ENCODE assay signal across 8 mouse cellular contexts in the genomic region with DNA sequence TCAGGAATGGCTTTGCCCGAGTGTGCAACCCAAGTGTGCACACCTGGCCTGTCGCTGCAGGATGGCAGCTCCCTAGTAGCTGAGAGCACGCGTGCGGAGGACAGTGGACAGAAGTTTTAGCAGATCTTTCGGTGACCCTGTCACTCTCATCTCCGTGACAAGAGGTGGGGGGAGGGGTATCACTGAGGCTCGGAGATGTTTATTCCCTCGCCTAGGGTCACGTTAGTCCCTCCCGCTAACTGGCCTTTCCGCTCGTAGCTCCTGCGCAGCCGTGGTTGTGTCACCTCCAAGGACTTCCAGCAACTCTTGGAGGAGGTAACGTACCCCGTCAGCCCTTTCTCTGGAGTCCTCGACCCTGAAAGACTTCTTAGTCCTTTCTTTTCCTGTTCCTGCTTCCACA. TPM values are rescaled to one million over a fixed set of nuclear protein-coding genes. Genes with fewer than 3 reads are reported as not detected.
DNase-seq lines count a peak whose midpoint lies in the region; ATAC-seq and TF ChIP-seq lines count a peak whose summit lies in the region.

No protein-coding gene starts in this region.

- TF ChIP-seq CTCF in stomach, postnatal 0 days (IDR thresholded peaks at IDR 0.05; ENCODE audit: low read depth), result no peak

- peak; percentile 12 for ATAC-seq in inflammation-experienced regulatory T-cells, adult 6 months
- ATAC-seq in lung, embryonic 15.5 days (ENCODE audit: borderline replicate concordance, extremely low read depth, low FRiP score, low TSS enrichment), result 0 out of 2 replicates have a peak, but pooled peaks have one; percentile 0
- ATAC-seq in stomach, postnatal 0 days (ENCODE audit: low FRiP score, low TSS enrichment), result peak; percentile 3; the same call in 1 of the 2 replicates

- H3K4me2 ChIP-seq in lung, embryonic 15.5 days, result peak overlapping the region; percentile 93
- peak overlapping the region; percentile 91 for H3K4me2 ChIP-seq in stomach, postnatal 0 days (replicated peaks; ENCODE audit: low read depth)

- H3K27ac ChIP-seq in lung, embryonic 15.5 days, result peak overlapping the region; percentile 93
- H3K27ac ChIP-seq in stomach, postnatal 0 days (replicated peaks), result peak overlapping the region; percentile 89

- peak; percentile 55 for DNase-seq in ovary, postnatal 36 days (ENCODE audit: low spot score)
- no peak for DNase-seq in ovary, postnatal 10 days (ENCODE audit: low spot score)
- DNase-seq in embryo, embryonic 11 days, result peak; percentile 52
- DNase-seq in stomach, postnatal 0 days (ENCODE audit: low spot score), result peak; percentile 58
- DNase-seq in right cerebral cortex, adult 2 months (ENCODE audit: low spot score in 2 of 2), result no peak
- no peak for DNase-seq in thymus, postnatal 4 days

- H3K9me3 ChIP-seq in lung, embryonic 15.5 days, result no peaks in the 10 kb centered on the region
- no peaks in the 10 kb centered on the region for H3K9me3 ChIP-seq in stomach, postnatal 0 days (ENCODE audit: control insufficient read depth, low read length)

- no peak for TF ChIP-seq EP300 in stomach, postnatal 0 days (optimal IDR thresholded peaks at IDR 0.05)

- H3K9ac ChIP-seq in lung, embryonic 15.5 days, result peak overlapping the region; percentile 57
- peak overlapping the region; percentile 77 for H3K9ac ChIP-seq in stomach, postnatal 0 days (ENCODE audit: low read length)

- under 1% methylated on average over 18 of the region's 18 CpGs for WGBS in lung, embryonic 15.5 days
- 1% methylated on average over 18 of the region's 18 CpGs for WGBS in stomach, postnatal 0 days

- peaks cover 31% of the 10 kb centered on the region for H3K4me1 ChIP-seq in lung, embryonic 15.5 days
- peaks cover 6% of the 10 kb centered on the region; the same call in 1 of the 2 replicates for H3K4me1 ChIP-seq in stomach, postnatal 0 days (replicated peaks; ENCODE audit: control insufficient read depth, insufficient read depth)

- no peaks in the 10 kb centered on the region for H3K27me3 ChIP-seq in lung, embryonic 15.5 days
- H3K27me3 ChIP-seq in stomach, postnatal 0 days (ENCODE audit: control insufficient read depth, insufficient read depth, low read length), result no peaks in the 10 kb centered on the region

- H3K4me3 ChIP-seq in lung, embryonic 15.5 days, result peak overlapping the region; percentile 74
- peak overlapping the region; percentile 87 for H3K4me3 ChIP-seq in stomach, postnatal 0 days (ENCODE audit: low read depth, low read length)

- H3K36me3 ChIP-seq in lung, embryonic 15.5 days, result peaks cover 2% of the 10 kb centered on the region
- H3K36me3 ChIP-seq in stomach, postnatal 0 days (ENCODE audit: control insufficient read depth, insufficient read depth, low read length), result no peaks in the 10 kb centered on the region

RNA-seq across cellular contexts. Expression of a gene that starts 0.4 kb away (rescaled TPM):
- polyA plus RNA-seq in inflammation-experienced regulatory T-cells, adult 6 months (2017; shearing (Covaris generic)), result 10 to 100 TPM; 16.0 to 23.0 (median 22.9) TPM
- 26.5 and 27.6 TPM in 2 replicates for polyA plus RNA-seq in lung, embryonic 15.5 days (2015; fragmentation: Nextera tagmentation; extraction: Ambion mirVana)
- 19.0 and 21.0 TPM in 2 replicates for polyA plus RNA-seq in stomach, postnatal 0 days (2015; fragmentation: Nextera tagmentation; extraction: Ambion mirVana)

RNA-seq across cellular contexts. Expression of a gene that starts 3.4 kb away (rescaled TPM):
- 10 to 100 TPM; 55.1 to 59.0 (median 56.1) TPM for polyA plus RNA-seq in inflammation-experienced regulatory T-cells, adult 6 months (2017; shearing (Covaris generic))
- 105 and 107 TPM in 2 replicates for polyA plus RNA-seq in lung, embryonic 15.5 days (2015; fragmentation: Nextera tagmentation; extraction: Ambion mirVana)
- 77.1 and 78.9 TPM in 2 replicates for polyA plus RNA-seq in stomach, postnatal 0 days (2015; fragmentation: Nextera tagmentation; extraction: Ambion mirVana)

RNA-seq across cellular contexts. Expression of a gene that starts 16.9 kb away (rescaled TPM):
- 10 to 100 TPM; 13.2 to 23.3 (median 16.7) TPM for polyA plus RNA-seq in inflammation-experienced regulatory T-cells, adult 6 months (2017; shearing (Covaris generic))
- polyA plus RNA-seq in lung, embryonic 15.5 days (2015; fragmentation: Nextera tagmentation; extraction: Ambion mirVana), result 1.9 and 3.6 TPM in 2 replicates
- 7.7 and 8.2 TPM in 2 replicates for polyA plus RNA-seq in stomach, postnatal 0 days (2015; fragmentation: Nextera tagmentation; extraction: Ambion mirVana)

Comparison
In these comparisons a context has a peak if more than half of its experiments do, and no peak if none do; other contexts are left out.
1. DNase-seq: peak in ovary, postnatal 36 days (single experiment), embryo, embryonic 11 days (single experiment) and stomach, postnatal 0 days (single experiment); none in ovary, postnatal 10 days (single experiment), right cerebral cortex, adult 2 months (0 of 2) and thymus, postnatal 4 days (single experiment).
2. Peak in every context shown above with its lines, with median percentiles within 50 percentile points of each other: ATAC-seq.